Mouse (Mus musculus) cerebral cortex, adult 2 months (tissue): ENCODE results near the gene Tgfb1i1.

Experiments
- WGBS: fragments of 180-500 bp; shearing (Covaris S2); methylation state at CpG from one replicate; pipeline ENCODE4 v1.1.7; 2018; 5-methylcytosine and 5-hydroxymethylcytosine counted together

Gene Tgfb1i1

DNA sequence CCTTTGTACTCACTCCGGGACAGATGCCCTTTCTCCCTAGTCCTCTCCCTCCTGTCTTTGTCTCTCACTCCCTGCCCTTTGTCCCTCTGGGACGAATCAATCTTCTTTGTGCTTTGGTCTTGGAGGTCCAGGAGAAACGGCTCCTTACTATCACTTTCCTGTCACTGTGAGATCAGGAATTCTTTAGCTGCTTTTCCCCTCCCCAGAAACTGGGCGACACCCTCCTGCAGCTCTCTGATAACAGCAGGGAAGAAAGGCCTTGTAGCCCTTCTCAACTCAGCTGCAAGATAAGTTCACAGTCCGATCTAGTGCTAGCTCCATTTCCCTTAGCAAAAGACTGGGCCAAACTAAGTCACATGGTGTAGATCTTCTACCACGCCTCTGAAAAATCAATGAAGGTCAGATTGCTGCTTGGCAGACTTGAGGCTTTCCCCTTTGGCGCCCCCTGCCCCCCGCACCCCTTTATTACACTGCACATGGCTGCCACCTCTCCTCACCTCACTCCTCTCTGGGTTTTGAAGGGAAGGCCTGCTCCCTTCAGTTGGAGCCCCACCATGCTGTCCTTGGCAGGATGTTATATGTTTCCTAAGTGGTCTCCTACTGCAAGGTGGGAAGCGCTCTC, 42.4 kb downstream of the Tgfb1i1 start:
- 54% methylated on average over 9 of the region's 9 CpGs for WGBS

DNA sequence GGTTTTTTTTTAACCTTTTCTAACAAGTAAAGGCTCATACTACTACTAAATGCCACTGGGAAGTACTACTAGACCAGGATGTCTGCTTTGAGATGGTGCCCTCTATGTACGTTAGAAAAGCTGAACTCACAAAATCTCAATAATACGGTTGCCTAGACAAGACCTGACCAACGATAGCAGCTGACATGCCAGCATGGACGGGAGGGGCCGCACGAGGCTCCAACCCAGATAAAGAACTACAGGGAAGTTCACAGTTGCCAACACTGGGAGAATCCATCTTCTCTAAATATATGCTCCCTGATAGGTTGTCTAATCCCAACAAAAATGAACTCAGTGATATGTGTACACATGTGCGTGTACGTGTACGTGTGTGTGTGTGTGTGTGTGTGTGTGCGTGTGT, 48.2 kb downstream of the Tgfb1i1 start:
- WGBS = 95% methylated on average over 10 of the region's 10 CpGs

DNA sequence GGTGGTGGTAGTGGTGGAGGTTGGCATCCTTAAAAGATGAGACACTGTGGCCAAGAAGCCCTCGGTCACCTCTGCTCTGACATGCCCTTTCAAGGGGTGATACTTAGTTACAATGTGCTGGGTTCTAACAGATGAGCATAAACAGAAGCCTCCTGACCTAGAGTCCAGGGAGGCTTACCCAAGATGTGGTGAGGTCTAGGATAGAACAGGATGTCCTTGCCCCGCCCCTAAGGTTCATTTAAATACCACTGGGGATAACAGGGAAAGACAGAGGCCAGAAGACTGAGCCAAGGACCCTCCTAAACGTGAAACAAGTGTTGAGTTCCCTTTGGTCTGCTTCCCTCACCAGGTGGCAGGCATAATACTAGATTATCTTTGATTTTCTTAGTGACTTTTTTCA, 49.9 kb downstream of the Tgfb1i1 start:
- 85% methylated on average over 3 of the region's 3 CpGs for WGBS

DNA sequence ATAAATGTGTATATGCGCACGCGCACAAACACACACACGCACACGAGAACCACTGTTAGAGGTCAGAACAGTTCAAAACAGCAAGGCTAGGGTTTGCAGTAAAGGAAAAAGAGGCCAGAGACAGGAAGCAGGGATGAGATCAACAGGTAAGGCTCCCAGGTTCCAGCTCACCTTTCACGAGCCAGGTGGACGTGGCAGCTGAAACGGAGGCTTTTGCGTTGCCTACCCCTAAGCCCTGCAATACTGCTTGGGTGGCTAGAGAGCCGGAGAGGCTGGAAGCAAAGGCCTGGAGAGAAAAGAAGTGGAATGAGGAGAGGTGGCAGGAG, 50.6 kb downstream of the Tgfb1i1 start:
- 38% methylated on average over 10 of the region's 10 CpGs for WGBS

DNA sequence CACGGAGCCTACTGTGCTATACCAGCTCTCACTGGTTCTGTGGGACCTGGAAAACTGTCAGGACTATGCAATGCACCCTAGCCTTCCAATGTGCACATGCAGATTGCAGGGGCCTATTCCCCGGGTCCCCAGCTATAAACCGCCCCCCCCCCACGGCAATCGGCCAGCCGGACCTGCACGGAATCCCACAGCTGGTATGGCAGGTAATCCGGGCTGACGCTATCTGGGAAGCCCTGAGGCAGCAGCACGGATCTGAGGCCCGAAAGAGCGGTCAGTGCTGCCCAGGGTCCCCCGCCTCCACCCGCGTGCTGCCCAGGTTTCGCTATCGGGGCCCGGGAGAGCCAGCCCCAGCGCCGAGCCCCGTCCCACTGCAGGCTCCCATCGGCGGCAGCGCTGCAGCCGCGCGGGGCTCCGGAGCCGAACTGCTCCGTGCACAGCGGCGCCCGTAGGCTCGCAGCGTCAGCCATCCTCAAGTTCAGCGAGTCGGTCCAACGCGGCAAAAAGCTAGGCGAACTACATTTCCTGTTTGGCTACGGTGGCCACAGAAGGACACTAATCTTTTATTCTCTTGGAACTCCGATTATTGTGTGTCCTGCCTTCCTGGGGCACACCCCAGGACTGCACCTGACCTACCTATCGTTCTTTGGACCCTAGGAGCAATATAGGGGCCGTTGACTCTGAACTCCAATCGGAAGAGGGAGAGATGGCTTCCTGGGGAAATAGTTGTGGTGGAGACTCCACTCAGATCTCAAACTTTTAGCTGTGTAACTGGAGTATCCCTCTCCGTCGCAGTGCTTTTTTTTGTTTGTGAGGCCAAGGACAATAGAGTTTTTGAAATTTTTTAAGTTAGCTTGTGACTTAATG, 51.2 kb downstream of the Tgfb1i1 start, which contains the start of gene BC017158:
BC017158 (minus strand) TSS at position 554 of the 864 bp plus-strand sequence.
- WGBS = under 1% methylated on average over 47 of the region's 47 CpGs

DNA sequence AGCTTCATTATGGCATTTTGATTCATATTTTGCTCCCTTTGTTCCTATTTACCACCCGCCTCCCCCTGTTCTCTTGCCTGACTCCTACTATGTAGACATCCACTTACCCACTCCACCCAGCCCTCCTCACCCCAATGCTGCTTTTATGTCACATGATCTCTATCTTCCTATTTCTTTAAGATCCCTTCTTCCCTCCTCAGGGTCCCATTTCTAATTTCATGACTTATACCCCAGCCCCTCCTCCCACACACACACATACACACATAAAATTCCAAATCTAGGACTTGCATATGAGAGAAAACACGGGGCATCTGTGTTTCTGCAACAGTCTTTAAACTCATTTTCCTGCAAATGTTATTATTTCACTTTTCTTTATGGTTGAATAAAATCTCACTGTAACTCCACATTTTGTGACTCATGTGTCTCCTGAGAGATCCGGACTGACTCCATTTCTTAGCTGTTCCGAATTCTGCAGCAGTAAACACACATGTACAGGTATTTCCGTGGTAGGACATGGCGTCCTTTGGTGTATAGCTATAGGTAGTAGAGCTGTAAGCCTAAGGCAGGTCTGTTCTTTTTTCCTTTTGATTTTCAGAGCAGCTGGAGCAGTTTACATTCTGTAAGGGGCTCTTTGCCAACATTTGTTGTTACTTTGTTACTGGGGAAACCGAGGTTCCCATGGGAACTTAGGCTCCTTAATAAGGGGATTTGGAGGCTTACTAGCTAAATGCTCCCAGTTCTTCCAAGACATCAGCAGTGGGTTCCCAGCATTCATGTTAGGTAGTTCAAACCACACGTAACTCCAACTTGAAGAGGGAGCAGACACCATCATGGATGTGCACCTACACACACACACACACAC, 52.1 kb downstream of the Tgfb1i1 start:
- 37% methylated on average over 8 of the region's 8 CpGs for WGBS

DNA sequence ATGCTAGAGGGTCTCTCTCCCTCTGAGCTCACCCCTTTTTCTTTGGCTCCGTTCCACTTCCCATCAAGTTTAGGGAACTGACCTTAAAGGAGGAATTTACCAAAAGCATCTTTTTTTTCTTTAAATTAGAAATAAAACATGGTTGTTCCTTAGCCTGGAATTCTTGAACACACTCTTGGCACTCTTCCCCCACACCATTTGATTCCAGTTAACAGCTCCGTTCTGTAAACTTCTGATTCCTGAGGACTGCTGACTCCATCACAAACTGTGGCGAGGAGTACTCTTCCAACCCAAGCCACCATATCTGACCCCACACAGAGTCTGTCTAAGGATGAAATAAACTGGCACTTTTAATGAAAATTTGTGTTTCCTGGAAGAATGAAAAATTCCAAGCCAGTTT, 54.3 kb downstream of the Tgfb1i1 start:
- 65% methylated on average over 3 of the region's 3 CpGs for WGBS

DNA sequence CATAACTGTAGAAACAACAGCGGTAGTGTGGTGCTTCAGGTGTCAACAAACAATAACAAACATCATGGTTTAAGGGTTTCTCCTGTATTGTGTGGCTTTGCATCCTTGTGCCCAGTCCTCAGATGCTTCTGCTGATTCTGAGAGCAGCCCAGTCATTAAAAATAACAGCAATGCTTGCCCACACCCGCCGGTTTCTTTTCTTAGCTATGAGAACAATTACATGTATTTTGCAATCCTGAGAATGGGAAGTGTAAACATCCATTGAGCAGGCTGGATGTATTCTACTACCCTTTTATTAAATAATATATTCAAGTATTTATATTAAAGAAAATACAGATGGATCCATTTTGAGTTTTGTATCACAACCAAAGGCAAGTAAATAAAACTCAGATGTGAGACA, 55.5 kb downstream of the Tgfb1i1 start:
- WGBS = 69% methylated on average over 3 of the region's 3 CpGs

DNA sequence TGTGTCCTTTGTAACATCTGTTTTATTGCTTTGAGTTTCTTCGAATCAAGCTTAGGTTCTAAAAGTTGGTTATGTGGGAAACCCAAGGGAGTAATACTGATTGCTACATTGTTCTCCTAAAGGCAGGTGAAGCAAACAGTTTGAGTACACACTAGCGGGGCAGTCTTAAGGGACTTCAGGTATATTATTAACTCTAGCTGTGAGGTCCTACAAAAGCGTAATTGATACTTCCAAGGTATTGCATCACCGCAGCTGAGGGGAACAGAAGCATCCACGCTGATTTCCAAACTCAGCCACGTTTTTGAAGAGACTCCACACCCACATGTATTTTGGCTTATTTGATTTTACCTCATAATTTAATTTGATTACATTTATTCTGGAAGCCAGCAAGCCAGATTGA, 57.6 kb downstream of the Tgfb1i1 start:
- 92% methylated on average over 6 of the region's 6 CpGs for WGBS

DNA sequence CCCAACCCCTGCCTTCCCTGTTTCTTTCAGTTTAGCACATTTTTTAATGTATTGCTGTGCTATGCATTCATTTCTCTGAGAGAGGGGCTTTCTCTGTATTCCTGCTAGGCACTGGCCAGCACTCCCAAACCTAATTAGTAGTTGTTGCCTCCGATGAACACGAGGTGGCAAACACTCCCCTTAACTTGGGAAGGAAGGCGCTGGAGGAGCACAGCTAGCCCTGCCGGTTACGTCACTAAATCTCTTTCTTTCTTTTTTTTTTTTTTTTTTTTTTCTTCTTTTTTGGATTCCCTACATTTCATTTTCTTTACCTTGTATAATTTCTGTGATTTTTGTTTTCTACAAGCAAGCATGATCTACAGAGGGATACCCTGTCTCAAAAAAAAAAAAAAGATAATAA, 58.3 kb downstream of the Tgfb1i1 start:
- WGBS = 6% methylated on average over 5 of the region's 5 CpGs
